Mouse (Mus musculus) heart, adult 11 months (tissue): ENCODE results near the gene Nubp1.
A peak's percentile ranks its signal among the peaks of the same experiment; 100 is the strongest.

ENCODE experiments used
- DNase-seq: peaks from one replicate; pipeline ENCODE4 v3.0.0; 2022

Nubp1 gene

GRCm38 (mm10) chr16:10411764-10412746 is at the start of gene Nubp1:
Gene Nubp1 (plus strand): TSS chr16:10411948.
- peak; percentile 99 for DNase-seq

DNA sequence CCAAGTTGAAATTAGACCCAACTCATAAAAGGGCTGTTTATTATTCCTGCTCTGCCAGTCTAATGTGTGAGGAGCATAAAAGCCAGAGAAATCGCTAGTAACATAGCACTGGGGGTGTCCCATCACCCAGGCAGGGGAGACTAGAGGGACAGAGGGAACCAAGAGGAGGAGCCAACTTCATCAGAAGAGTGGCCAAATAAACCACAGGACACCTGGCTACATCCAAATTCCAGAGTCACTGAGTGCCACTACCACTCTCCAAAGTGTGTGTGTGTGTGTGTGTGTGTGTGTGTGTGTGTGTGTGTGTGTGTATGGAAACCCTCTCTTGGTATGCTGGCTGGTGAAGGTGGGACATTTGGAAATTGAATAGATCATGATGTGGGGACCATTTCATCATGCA is 48.7 kb upstream of the Nubp1 start:
- DNase-seq = no peak

DNA sequence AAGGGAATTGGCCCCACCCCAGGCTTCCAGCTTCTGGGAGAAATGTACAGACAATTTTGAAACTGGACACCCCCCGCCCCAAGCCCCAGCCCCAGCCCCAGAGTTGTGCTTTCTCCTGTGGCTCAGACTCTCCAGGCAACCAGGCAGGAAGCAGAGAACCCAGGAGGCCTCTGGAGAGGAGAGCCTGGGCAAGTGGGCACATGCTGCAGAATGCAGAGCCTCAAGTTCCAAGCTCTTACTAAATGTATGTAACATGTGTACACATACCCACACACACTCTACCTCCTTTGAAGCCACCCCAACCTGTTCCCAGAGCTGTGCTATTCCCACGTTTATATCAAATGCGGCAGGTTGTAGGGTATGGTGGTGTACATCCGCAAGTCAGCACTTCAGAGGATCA is 46.0 kb upstream of the Nubp1 start:
- DNase-seq = no peak

DNA sequence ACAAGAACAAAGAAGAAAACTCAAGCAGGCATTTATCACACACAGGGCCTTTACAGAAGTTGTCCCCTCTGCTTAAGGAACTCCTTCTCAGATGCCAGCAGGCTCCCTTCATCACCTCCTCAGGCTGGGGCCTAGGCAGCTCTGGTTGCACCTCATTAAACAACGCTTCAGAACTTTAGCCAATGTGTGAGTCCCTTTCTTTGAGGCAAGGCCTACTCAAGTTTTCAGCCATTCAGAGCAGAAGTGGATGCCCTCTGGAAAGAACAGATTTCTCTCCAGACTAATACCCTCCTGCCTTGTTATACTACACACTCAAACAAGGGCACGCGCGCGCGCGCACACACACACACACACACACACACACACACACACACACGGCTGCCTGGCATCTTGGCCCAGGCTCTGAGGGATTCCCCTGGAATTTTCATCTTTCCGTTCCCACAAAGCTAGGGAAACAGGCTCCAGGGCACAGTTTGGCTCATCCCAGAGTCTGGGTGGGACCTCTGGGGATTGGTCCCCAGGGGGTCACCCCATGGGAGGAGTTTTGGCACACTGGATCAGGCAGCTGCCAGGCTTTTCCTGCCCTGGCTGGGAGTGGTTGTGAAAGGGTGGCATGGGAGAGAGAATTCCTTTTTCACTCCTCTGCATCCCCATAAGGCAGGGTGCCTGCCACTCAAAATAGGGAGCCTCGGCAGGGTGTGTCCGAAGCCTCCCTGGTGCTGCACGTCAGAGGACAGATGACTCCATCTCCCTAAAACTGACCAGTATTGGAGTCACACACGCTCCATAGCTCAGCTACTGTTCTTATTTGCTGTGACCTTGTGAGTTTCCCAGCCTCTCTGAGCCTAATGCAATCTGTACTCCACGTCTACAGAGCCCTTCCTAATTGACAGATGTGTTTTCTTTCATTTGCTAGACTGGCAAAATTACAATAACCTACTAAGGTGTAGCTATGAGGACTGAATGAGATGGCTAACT is 45.2 kb upstream of the Nubp1 start:
- DNase-seq = peak; percentile 92

DNA sequence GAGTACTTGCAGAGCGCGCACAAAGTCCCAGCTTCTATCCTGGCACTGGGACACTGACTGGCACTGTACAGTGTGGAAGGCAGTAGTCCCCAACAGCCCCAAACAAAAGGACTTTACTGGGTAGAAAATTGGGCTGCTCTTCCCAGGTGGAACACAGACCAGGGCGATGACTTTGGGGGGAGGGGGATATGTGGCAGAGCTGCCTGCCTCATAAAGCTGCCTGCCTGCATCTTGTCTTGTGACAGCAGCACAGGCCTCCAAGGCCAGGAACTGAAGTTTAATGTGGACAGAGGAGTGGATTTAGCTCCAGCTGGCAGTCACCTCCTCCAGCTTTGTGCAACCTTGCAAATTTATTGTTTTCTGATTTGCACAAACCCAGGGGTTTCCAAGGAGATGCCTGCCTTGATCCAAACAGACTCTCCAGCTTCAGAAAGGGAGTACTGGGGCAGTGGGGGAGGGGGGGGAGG is 42.2 kb upstream of the Nubp1 start:
- DNase-seq = no peak

GRCm38 (mm10) chr16:10369996-10370395 is 41.8 kb upstream of the Nubp1 start:
- DNase-seq = no peak

GRCm38 (mm10) chr16:10372372-10372771 is 39.4 kb upstream of the Nubp1 start:
- no peak for DNase-seq

GRCm38 (mm10) chr16:10374254-10375011 is 37.3 kb upstream of the Nubp1 start:
- no peak for DNase-seq

DNA sequence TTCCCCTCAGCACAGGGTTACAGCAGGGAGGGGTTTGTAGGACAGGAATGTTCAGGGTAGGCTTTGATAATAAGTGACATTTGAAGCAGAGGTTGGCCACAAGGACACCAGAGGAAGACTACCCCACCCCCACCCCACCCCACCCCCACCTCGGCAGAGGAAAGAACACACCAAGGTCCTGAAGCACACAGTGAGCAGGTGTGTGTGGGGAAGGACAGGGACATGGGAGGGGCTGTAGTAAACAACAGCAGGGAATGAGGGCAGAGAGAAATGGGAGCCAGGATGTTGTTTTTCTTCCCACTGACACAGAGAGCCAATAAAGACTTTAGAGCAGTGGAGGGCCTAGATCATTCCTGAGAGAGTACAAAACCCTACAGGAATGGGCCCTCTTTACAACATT is 34.5 kb upstream of the Nubp1 start:
- DNase-seq = no peak

DNA sequence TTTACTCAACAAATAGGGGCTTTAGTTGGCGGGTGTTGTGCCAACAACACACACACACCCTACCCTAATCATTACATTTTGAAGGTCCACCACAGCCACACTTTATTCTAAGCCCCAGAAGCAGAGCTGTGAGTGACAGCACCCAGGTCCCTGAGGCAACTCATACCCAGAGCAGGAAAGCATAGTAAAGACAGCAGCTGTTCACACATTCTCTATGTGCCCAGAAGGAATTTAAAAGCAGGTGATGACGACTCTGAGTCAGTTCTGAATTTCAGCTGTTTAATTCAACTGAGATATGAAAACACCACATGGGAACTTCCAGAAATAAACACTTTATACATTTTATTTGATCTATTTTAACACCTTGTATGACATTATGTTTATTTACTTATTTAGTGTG is 32.2 kb upstream of the Nubp1 start:
- peak; percentile 25 for DNase-seq

GRCm38 (mm10) chr16:10384060-10384497 is 27.7 kb upstream of the Nubp1 start:
- peak; percentile 93 for DNase-seq

GRCm38 (mm10) chr16:10384544-10384943 is 27.2 kb upstream of the Nubp1 start:
- DNase-seq = peak; percentile 84

GRCm38 (mm10) chr16:10385261-10385660 is 26.5 kb upstream of the Nubp1 start:
- peak; percentile 83 for DNase-seq

- peak; percentile 64 for DNase-seq
Measured at GRCm38 (mm10) chr16:10388634-10389365, 22.9 kb upstream of the Nubp1 start.

DNA sequence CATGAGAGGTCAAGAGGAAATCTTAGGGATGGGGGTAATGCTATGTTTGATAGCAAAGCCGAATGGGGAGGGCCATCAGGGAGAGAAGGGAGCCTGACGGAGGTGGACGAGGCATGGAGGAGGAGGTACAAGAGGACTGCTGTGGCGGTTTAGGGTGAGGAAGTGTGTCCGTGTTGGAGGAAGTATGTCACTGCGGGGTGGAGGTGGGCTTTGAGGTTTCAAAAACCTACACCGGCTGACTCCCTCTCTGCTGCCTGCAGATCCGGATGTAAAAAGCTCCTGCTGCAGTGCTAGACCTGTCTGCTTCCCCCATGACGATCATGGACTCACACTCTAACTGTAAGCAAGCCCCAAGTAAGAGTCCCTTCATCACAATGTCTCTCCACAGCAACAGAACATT is 19.2 kb upstream of the Nubp1 start:
- peak; percentile 51 for DNase-seq

GRCm38 (mm10) chr16:10394699-10395540 is 16.8 kb upstream of the Nubp1 start, which contains the start of gene Tekt5:
Gene Tekt5 (minus strand): TSS chr16:10395490.
- DNase-seq = peak; percentile 95

- peak; percentile 86 for DNase-seq
Measured at GRCm38 (mm10) chr16:10398755-10399154, 13.0 kb upstream of the Nubp1 start.

DNA sequence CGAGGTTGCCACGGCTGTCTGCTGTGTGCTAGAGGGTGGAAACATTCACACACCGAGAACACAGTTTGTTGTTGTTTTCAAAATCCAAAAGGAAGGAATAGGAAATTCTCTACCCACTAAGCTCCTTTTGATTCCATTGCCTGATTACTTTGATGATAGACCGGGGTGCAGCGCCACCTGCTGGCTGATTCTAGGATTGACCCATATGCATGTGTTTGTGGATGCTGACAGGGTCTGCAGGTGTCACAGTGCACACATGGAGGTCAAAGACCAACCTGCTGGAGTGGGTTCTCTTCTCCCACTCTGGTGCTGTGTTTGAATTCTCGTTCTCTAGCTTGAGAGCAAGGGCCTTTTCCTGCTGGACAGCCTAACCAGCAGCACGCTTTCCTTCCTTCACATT is 12.6 kb upstream of the Nubp1 start:
- DNase-seq = peak; percentile 95

DNA sequence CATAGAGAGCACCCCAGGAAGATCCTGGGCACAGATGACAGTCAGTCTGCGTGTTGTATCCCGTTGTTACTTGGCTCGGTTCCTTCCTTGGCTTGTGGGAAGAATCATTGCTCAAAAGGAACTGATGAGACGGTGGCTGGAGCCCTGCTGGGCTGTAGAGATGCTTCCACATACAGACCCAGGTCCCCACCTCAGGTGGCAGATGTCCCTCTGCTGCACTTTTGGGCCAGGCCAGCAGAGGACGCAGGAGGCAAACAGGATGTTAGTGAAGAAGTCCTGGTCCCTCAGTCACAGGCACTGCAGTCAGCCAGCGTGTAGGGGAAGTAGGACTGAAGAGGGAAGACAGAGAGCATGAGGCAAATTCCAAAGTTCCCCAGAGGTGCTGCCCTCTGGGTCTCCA is 4.2 kb downstream of the Nubp1 start:
- DNase-seq = peak; percentile 96

- DNase-seq = peak; percentile 80
Measured at GRCm38 (mm10) chr16:10416866-10417265, 5.1 kb downstream of the Nubp1 start.
